Mouse (Mus musculus): ENCODE results near the gene Lrrn1.
A peak's percentile ranks its signal among the peaks of the same experiment; 100 is the strongest.

The Lrrn1 gene

DNA sequence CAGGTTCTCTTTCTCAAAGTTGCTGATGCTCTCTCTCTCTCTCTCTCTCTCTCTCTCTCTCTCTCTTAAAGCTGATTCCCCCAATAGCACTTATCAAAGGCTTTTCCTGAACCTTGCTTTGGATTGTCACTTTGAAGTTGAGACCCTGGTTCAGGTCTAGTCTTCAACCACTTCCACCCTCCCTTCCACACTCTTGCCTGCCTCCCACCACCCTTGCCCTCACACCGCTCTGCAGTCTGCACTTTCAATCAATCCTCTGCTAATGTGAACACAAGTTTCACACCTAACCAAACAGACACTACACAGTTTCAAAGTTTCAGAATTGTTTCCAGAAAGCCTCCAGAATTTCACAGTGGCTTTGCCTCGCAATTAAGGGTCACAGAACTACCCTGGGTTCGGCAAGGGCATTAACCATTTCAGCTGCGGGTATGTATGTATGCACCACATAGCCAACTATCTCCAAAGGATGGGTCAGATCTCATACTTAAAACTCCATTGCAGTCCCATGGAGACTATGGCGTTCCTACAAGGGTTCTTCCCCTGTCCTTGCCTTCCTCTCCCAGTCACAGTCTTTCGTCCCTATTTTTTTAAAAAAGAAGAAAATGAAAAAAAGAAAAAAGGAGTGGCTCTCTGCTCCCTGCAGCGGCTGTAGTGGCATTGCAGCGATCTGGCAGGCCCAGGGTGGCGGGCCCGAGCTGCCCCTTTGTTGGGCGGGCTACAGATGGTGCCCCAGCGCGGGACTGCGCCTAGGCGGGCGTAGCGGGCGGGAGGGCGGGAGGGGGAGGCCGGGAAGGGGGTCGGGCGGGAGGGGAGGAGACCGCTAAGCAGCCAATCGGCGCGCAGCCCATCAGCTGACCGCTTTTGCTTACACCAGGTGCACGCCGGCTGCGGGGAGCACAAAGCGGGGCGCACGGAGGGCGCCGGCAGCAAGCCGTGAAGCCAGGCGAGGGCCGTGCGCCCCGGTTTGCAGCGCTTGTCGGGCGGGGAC lies at the start of gene Lrrn1:
Gene Lrrn1 (plus strand): TSS at position 892 of the 988 bp plus-strand sequence.
- peak; percentile 76 to 81 for DNase-seq (ENCODE audit: low spot score in 2 of 2)

DNA sequence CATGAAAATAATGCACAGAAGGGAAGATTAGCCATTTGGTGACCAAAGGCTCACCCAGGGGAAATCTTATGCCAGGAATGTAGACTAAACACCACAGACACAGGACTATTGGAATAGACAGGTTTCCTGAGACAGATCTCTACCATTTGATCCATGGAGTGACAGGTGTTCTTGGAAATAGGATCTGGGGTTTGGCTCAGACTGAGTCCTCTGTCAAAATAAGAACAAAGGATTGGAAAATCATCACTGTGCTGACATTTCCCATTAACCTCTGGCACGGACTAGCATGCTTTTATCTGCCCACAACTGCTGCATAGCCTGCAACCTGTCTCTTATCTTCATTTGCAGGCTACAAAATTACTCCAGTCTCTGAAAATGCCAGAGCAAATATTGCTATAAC lies 35.1 kb upstream of the Lrrn1 start:
- no peak for DNase-seq (ENCODE audit: low spot score in 2 of 2)

DNA sequence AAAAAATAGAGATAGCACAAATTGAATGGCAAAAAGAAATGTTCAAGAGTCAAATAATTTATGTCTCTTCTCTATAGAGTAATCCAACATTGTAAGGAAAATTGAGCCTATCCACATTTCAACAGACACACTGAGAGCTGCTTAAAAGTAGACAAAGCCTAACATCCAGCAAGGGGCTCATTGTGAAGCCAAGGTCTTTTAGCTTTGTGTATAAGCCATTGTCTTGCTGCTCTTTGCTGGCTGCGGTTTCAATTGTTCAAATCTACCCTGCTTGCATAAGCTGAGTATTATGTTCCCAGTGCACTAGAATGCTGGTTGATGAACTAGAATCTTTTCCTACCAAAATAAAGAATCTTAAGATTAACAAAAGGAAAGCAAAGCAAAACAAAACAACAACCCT lies 33.7 kb upstream of the Lrrn1 start:
- no peak for DNase-seq (ENCODE audit: low spot score in 2 of 2)

DNA sequence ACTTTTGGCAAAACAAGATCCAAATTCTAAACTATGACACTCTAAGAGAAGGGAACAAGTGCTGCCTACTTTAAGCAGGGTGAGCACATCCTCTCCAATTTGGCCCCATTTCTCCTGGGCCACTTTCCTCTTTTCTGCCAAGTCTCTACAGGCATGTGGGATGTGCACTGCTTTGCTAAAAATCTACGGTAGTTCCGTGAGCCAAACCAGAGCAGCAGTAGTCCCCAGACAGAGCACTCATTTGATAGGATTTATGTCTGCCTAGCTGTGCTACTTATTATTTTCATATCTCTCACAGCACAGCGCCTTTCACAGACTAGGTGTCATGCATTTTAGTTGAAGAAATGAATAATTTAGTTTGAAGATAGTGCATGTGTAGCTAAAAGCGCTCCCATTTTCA lies 15.9 kb upstream of the Lrrn1 start:
- peak in 1 of 2 experiments; percentile 15 for DNase-seq (ENCODE audit: low spot score in 2 of 2)

DNA sequence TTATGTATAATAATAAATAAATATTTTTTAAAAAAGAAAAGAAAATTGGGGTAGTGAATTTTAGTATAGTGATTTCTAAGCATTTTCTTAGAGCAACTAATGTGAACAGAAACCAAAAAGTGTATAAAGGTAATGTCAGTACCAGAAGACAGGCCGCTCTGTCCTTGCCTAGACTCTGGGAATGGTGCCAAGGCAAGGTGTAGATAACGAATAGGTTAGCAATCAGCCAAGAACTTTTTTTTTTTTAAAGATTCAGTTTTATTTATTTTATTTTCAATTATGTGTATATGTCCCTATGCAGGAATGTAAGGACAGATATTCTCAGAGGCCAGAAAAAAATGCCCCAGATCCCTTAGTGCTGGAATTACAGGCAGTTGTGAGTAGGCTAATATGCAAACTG lies 5.6 kb upstream of the Lrrn1 start:
- DNase-seq (ENCODE audit: low spot score in 2 of 2), result no peak

DNA sequence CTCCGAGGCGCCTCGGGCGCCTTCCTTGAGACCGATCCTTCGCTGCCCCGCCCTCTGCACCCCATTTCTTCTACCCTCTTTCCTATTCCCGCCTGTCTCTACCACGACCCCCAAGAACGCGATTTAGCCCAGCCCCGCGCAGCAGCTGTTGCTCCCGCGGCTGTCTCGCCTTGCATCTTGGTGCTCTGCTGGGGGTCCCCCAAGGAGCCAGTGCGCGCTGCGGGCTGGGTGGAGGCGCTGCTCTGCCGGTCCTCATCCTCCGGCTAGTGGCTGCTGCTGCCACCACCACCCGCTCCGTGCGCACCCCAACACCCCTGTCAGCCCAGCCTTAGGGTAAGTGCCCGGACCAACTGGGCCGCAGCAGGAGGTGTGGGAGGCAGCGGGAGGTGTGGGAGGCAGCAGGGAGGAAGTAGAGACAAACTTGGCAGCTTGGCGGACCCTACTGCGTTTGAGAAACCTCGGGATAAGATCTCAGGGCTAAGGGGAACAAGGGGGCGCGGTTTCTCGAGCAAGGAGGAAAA lies 403 bp downstream of the Lrrn1 start:
- DNase-seq (ENCODE audit: low spot score in 2 of 2), result peak; percentile 56 to 57

DNA sequence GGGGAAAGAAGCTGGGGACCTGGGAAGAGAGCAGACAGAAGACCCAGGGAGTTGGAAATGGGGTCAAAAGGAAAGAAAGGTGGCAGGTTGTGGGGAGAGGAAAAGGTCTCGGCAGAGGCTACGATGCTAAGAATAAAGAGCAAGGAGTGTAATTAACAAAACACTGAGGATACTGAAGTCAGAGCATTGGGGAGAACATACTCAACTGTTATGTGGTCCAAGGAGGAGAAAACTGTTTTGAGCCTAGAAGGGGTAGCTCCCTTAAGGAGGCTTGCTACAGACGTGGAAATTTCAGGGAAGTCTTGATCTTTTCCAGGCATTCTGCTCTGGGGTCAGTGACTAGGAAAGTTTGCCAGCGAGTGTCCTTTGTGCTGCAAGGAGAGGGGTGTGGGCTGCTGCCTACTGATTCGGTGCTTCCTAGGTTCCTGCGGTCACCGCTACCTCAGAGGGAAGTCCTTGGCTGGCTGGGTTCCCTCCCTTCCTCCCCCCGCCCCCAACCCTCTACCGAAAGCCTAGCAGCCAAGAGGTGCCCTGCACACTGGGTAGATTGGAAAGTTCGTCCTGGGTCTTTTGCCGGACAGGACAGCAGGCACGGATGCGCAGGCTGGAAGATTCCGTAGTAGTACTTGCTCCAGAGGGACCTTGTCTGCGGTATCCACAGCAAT lies 1.2 kb downstream of the Lrrn1 start:
- DNase-seq (ENCODE audit: low spot score in 2 of 2), result peak in 1 of 2 experiments; percentile 21

DNA sequence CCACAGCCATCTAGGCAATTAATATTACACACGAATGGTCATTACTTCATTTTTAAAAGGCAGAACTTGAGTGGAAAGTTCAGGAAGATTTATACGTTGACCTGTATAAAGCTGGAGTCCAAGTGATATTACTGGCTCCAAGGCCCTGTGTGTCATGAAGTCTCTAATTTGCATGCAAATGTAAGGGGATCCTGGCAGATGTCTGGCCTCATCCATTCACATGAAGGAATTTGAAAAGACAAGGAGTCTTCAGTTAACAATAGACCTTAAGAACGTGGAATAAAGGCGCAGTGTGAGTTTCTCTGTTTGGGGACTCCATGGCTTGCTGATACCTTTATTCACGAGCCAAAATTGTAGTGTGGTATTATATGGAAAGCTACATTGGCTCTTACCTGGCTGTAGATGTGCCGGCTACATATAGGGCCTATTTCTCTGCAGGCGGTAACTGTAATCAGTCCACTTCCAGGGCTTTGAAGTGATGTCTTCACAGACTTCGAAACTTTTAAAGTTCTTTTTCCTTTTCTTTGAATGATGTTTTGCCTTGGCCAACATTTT lies 2.0 kb downstream of the Lrrn1 start:
- DNase-seq (ENCODE audit: low spot score in 2 of 2), result no peak

DNA sequence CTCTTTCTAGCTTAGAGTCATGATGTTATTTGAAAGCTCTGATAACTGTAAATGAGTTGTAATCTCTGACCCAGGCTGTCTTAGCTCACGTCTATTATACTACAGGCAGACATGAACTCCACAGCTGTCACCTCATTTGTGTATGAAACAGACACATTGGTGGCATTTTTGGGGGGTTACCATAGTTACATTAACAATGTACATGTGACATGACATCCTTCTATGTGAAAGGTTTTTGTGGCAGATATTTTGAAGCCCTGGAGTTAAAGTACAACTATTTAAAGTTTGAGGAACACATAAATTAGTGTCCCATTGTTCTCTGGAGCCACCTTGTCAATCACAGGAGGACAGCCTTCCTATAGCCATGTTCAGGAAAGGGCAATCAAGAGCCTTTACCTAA lies 5.0 kb downstream of the Lrrn1 start:
- DNase-seq (ENCODE audit: low spot score in 2 of 2), result no peak

DNA sequence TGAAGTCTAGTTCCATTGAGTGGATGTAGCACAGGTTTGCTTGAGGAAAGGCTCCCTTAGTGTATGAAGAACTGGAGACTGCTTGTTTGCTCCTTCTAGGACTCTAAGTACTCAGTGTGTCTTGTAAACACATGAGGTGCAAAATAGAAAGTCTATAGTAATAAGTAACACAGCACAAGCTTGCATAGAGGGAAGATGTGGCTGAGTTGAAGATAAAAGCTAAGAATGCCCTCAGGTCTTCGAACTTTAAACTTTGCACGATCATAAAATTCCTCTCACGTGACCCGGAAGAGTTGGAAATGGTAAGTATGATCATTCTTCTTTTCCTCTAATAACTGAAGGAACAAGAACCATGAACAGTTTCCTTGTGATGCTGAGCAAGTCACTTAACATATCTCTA lies 7.1 kb downstream of the Lrrn1 start:
- DNase-seq (ENCODE audit: low spot score in 2 of 2), result no peak

DNA sequence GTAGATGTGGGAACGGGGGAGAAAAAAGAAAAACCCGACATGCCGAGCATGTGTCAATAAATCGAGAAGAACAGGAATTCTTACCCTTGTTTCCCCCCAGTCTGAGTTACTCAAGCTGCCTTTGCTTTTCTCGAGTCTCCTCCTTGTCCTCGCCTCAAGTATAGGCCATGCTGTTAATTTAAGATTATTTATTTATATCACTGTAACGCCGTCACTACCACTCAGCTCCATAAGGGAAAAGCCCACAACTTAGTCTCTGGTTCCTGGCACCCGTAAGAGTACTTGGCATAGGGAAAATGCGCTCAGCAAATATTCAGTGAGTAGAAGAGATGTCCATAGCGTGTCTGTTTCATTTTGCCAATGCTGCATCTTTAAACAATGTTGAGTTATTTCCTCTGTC lies 11.7 kb downstream of the Lrrn1 start:
- DNase-seq (ENCODE audit: low spot score in 2 of 2), result peak; percentile 23 to 30

DNA sequence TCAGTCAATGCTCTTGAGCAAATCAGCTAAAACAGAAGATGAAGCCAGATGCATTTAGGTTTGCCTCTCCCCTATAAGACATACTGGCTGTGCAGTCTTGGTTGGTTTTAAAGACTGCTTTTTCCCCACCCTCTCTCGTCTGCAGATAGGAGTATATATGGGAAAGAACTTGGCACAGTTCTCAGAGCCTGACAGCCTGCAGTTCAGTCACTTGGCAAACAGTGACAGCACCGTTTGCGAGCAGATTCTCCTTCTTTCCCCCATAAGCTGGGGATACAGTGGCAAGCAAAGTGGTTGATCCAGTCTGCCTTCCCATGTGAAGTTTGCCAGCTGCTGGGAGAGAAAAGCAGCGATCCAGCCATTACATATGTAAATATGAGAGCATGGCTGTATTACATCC lies 12.3 kb downstream of the Lrrn1 start:
- peak; percentile 30 to 34 for DNase-seq (ENCODE audit: low spot score in 2 of 2)

DNA sequence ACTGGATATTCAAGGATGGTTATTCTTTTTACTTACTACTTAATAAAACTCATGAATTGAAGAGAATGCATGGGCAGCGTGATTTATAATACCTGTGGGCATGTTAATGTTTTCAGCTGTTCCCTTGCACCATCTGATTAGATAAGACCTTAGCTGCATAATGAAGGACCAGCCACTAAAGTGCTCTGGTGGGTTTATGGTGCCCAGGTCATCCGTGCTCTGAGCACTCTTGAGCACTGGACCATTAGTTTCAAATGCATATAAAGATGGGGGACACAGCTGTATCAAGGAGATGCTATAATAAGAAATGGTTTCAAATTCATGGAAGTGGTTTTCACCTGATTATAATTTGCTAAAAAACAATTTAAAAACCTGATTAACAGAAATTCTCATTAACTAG lies 16.7 kb downstream of the Lrrn1 start:
- DNase-seq (ENCODE audit: low spot score in 2 of 2), result no peak

DNA sequence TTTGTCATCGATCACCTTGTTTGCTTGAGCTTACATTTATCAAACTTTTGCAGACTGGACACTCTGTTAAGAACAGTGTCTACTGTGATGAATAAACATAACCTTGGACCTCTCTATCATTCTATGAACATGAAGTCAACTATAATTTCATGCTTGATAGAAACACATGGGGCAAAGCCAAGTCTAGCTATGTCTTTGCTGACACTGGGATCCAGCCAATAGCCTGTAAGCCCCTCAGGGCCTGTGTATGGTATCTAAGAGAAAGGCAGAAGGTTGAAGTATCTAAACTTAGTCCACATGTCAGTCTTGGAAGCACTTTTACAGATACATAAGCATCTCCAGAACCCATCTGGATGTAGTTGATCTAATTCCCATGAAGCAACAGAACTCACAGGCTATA lies 22.9 kb downstream of the Lrrn1 start:
- DNase-seq (ENCODE audit: low spot score in 2 of 2), result no peak

DNA sequence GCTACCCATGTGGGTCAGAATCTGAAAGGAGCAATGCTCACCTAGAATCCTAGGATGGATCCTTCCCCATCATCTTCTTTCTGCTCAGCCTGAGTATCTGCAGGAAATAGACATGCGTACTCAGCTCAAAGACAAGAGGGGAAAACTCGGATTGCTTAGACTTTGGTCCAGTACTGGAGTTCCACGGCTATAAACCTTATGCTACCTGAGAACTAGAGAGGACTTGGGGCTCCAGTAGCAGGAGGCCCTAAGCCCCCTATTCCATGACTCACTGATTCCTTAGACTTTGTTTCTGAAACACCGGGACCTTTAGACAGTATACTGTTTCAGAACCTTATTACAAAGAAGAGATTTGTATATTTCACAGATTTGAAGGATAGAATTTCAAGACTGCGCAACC lies 25.8 kb downstream of the Lrrn1 start:
- DNase-seq (ENCODE audit: low spot score in 2 of 2), result no peak

DNA sequence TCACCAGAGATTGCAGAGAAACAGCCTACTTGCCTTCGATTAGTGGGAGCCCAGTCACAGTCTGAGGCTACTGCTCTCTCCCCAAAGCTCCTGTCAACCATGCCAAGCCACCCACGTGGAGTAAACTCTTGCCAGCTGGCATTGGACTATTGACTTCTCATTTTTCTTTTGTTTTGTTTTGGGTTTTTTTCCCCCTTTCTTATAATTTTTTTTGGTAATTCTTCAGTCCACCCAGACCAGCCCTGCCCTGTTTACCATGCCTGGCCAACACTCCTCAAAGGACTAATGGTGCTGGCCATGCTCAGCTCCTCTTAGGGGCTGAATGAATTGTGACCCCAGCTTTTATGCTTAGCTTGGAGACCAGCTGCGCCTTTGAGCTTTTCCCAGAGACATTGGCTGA lies 27.4 kb downstream of the Lrrn1 start:
- peak in 1 of 2 experiments; percentile 36 for DNase-seq (ENCODE audit: low spot score in 2 of 2)

DNA sequence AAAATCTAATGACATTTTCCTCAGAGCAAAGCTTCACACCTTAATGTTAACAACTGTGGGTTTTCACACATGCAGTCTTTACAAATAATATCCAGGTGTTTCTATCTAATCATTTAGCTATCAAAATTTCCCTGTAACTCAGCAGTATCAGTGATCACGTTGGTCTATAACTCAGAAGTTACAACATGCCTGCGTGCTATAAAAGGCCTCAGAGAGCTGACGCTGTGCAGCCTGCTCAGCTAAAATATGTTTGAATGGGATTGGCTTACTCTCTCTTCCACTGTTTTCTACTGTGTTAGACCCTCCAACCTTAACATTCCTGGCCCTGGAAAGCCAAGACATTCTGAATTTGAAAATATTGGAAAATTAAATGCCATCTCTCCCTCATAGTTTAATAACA lies 28.2 kb downstream of the Lrrn1 start:
- no peak for DNase-seq (ENCODE audit: low spot score in 2 of 2)

DNA sequence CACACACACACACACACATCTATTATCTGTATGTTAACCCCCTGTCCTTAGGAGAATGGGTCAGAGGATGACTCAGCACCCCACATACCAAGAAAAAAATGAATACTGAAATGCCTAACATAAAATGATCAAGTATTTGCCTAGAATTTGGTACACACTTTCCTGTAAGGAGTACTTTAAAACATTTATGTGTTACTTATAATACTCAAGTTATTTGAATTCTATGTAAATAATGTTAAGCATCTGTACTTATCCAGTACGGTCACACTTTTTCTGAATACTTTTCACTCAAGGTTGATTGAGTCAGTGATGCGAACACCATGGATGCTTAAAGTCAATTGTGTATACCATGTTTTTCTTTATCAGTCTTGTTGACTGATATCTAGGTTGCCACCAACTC lies 32.7 kb downstream of the Lrrn1 start:
- DNase-seq (ENCODE audit: low spot score in 2 of 2), result no peak

DNA sequence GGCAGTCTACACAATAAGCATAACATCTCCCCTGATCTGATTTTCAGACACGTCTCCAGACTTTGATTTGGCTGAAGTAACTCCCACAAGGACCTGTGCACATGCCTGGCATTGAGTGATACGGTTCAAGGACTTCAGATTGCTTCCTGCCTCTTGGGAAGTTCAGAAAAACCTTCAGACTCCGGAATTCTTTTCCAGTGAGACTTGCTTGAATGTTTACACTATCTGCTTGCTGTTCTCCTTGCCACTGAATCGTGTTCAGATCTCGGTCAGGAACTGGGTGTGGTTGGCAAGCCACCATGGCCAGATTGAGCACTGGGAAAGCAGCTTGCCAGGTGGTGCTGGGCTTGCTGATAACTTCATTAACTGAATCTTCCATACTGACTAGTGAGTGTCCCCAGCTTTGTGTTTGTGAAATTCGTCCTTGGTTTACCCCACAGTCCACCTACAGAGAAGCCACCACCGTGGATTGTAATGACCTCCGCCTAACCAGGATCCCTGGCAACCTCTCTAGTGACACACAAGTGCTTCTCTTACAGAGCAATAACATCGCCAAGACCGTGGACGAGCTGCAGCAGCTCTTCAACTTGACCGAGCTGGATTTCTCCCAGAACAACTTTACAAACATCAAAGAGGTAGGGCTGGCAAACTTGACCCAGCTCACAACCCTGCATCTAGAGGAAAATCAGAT lies 37.5 kb downstream of the Lrrn1 start:
- DNase-seq (ENCODE audit: low spot score in 2 of 2), result no peak

DNA sequence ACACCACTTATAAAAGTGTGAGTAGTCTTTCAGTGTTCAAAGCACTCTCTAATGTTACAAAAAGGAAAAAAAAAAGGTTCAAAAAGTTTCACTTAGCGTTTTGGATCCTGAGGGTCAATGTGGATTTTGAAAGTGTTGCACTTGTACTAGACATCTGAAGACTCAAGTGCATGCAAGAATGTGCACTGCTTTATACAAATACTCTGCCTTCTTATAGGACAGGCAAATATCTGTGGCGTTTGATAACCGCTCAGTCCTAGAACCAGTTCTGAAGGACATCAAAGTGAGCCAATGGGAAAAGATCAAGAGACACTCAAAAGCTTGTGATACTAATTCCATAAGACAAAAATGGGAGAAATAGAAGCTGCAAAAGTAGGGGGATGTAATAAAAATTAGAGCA lies 45.0 kb downstream of the Lrrn1 start:
- DNase-seq (ENCODE audit: low spot score in 2 of 2), result no peak

DNA sequence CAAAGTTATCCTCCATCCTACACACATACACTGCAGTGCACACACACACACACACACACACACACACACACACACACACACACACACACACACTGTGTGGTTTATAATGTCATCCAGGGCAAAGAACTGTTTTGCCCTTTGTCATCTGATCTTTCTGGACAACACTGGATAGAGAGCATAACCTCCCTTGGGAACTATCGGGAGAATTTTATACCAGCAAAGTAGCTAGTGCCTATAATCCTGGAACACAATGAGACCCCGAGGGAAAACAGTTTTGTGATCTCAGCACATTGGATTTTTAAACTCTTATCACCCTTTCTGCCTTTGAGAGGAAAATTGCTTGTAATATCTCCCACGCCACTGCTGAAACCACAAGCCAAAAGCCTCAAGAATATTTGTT lies 45.8 kb downstream of the Lrrn1 start:
- DNase-seq (ENCODE audit: low spot score in 2 of 2), result no peak

DNA sequence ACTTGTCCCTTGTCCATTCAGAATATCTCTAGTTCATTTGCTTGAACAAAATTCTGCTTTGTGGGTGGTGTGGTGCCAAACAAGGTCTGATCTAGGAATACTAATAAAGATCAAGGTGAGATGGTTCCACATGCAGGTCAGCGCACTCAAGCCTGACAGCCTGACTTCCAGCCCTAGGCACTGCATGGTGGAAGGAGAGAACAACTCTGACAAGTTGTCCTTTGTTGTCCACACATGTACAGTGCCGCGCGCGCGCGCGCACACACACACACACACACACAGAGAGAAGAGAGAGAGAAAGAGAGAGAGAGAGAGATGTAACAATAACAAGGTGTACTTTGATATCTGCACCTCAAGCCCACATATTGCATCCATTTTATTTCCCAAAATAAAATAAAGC lies 47.7 kb downstream of the Lrrn1 start:
- DNase-seq (ENCODE audit: low spot score in 2 of 2), result no peak
